Mouse (Mus musculus): ENCODE results near the gene Rbm5.

Gene Rbm5

DNA sequence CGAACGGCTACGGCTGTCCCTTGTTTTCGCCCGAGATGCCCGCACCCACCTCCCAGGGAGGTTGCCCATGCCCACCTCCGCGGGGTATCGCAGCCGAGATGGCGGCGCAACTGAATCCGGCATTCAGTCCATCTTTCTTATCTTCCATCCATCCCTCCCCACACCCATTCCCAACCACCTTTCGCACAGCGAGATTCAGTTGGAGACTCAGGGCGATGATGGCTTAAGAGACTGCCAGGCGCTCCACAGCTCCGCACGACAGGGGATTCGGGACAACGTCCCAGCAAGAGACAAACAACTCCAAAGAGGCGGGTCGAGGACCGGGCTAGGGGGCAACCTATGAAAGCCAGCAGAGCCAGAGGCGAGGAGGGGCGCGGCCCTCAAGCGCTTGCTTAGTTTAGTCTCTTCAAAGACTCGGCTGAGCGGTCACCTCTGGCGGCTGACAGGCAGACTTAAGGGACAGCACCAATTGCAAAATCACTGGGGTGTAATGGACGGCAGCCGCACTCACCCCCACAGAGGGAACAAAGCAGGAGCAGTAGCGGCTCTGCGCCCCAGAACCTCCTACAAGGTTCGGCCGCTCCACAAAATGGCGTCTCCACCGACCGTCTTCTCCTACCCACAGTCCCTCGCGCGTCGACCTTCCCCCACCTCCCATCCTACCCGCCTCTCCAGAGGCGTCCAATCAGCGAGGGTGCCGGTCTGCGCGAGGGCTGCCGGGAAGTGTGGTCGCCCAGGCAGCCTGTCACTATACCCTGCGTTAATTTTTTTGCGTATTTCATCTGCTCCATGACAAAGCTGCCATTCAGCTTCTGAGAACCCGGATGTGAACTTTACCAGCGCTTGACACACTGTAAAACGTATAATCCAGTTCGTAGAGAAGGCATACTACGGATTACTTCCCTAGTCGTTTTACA is at the start of gene Rbm5:
Rbm5 (minus strand) TSS at position 623 of the 917 bp plus-strand sequence.
- DNase-seq (ENCODE audit: low read depth, low spot score): peak; percentile 91

DNA sequence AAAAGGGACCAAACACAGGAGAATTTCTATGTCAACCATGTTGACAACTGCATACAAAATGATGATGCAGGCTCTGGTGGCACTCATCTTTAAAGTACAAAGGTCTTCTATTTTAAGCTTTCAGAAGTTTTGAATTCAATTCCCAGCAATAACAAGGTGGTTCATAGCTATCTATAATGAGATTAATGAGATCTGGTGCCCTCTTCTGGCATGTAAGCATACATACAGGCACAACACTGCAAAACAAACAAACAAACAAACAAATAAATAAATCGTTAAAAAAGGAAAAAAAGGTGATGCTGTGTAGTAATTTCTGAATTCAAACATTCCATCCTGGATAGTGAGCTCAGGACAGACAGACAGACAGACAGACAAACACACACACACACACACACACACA is 41.3 kb upstream of the Rbm5 start:
- DNase-seq (ENCODE audit: low read depth, low spot score): no peak

DNA sequence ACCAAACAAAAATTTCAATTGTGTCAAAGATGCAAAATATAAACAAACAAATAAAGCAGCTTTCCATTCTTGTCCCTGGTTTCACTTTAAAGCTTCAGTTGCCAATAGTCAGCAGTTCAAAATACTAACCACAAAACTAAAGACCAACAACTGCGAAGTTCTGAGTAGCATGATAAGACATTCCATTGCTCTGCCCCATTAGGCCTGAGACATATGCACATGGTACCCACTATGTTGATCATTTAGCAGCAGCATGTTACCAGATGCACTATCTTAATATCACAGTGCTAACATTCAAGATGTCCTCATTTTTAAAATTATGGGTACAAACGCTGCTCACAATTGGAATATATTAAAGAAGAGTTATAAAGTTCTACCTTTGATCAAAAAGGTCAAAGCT is 40.2 kb upstream of the Rbm5 start:
- no peak for DNase-seq (ENCODE audit: low read depth, low spot score)

DNA sequence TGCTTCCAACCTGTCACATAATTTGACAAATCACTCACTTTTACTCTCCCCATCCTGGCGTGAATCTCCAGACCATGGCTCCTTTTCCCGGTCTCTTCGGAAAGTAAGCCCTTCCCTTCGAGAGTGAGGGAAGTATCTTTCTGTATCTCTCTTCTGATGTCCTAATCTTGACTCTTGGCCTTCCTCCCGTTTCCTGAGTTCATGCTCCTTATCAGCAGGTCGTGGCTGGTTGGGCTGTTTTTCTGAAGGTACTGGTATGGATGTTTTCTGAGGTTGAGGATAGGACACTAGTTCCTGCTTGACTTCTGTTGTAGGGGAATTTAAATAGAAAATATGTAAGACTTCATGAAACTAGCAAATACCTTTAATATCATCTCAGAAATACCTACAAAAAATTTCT is 20.9 kb upstream of the Rbm5 start:
- no peak for DNase-seq (ENCODE audit: low read depth, low spot score)

DNA sequence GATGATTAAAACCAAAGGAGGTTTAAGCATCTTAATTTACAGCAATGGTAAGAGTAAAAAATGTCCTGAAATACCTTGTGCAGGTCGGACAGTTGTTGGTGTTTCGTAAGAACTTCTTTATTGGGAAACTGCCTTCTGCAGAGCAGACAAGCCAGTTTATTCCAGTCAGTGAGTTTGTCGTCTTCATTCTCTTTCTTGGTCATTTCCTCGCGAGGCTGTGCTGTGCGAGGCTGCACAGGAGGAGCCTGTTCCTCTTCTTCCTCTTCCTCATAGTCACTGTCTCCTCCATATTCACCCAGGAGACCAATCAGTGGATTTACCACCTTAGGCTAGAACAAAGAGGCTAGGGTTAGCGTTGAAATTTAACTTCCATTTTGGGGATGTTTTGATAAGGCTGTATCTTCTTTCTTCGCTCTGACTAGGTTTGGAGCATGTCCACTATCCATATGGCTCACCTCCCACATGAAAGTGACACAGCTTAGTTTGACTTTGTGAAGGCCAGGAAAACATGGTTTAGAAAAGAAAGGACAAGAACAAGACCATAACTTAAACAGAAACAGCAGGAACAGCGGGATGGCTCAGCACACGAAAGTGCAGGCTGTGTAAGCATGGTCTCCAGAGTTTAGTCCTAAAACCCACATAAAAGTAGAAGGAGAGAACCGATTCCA is 11.9 kb upstream of the Rbm5 start:
- DNase-seq (ENCODE audit: low read depth, low spot score): no peak

DNA sequence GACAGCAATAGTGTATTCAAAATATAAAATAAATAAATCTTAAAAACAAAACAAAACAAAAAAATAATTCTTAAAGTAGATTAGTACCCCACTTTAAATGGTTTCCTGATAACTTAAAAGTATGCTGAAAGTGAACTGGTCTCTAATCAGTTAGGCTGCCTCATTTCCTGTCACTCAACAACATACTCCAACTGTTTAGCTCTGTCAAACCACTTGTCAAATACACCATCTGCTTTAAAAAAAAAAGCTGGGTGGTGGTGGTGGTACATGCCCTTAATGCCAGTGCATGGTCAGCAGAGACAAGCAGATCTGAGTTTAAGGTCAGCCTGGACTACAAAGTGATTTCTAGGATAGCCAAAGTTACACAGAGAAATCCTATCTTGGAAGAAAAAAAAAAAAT is 6.0 kb upstream of the Rbm5 start:
- DNase-seq (ENCODE audit: low read depth, low spot score): no peak

DNA sequence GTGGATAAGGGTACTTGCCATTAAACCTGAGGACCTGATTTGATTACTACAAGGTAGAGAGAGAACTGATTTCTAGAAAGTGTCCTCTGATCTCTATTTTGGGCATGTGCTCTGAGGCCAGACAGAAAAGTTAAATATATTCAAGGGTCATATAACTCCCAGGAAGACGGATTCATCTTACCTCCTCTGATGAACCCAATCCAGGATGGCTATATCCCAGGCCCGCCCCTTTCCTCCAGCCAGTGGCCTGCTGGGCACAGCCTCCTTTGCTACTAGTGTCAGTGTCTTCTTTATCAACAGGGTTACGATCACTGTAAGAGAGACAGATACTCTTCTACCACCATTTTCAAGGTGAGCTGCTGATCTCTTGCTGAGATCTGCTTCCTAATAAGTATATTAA is 3.6 kb upstream of the Rbm5 start:
- DNase-seq (ENCODE audit: low read depth, low spot score): no peak

DNA sequence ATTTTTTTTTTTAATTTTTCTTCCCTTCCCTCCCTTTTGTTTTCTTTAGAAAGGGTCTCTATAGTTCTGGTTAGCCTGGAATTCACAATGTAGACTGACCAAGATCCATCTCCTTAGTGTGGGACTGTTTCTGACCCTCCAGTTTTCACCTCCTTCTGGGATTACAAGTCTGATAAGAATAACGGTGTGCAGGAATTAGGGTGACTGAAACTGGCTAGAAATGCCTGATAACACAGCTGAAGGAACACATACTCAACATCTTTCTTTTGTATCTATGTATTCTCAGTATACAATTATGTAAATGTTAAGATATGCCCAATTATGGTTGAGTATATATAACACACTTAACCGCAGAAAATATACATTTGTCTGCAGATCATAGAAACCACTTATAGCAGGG is 986 bp upstream of the Rbm5 start:
- no peak for DNase-seq (ENCODE audit: low read depth, low spot score)

DNA sequence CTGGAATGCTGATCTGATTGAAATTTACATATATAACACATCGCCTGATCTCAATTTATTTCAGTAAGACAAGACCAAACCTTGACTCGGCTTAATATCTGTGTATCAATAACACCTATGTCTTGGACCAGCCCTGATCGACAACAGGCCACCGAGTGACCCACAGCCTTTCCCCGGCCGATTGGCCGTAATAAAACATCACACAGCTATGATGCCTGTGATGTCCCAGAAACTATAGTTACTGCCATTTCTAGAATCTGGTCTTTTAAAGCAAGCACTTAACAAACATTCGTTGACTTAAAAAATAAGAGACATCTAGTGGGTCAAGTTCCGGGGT is 791 bp downstream of the Rbm5 start:
- no peak for DNase-seq (ENCODE audit: low read depth, low spot score)

DNA sequence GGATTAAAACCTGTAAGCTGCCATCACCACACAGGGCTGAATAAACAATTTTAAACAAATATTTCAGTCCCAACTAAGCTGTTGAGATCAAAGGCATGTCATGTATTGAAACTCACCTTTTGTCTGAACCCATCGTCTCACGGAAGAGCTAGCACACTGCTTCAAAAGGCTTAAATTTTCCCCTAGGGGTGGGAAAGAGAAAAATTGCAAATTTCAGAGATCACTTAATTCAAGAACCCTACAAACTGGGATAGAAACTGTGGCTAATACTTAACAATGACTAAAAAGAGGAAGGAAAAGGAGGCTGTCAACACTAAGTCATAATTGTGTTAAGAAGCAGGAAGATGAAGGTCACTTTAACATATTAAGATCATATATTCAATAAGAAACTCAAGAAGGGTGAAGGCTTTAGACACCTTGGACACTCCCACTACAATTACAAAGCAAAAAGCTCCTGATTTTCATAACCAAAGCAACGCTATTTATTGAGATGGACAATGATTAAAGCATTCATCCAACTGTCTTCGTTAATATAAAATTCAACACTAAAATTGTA is 1.3 kb downstream of the Rbm5 start:
- DNase-seq (ENCODE audit: low read depth, low spot score): no peak

DNA sequence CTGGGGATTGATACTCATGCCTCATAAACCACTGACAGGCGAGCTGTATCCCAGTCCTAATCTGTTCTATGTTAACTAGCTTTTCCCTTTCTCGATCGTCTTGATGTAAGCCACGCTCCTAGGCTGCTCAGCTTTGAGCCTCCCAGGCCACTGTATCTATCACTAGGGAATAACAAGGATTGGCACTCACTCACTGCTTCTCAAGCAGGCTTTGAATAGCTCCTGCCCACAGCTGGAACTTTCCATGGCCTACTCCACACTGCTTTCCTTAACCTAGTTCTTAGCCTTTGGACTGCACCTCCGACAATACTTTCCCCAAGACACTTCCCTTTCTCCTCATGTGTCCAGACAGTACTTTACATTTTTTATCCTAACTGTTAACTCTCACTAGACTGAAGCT is 1.9 kb downstream of the Rbm5 start:
- no peak for DNase-seq (ENCODE audit: low read depth, low spot score)

DNA sequence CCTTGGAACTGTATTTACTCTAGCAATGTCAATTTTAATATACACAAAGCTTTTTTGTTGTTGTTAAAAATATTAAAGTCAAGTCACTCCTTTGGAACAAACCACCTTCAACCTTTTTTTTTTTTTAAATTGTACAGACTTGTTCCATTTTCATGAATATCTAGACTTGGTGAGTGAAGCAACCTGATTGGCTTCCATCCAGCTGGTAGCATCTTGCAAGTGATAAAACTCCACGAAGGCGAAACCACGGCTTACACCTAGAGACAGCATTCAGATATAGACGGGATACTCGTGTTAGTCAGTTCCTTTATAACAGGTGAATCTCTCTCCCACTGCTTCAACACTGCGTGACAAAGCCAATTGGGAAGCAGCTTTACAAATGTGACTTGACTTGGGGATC is 11.2 kb downstream of the Rbm5 start:
- DNase-seq (ENCODE audit: low read depth, low spot score): no peak

DNA sequence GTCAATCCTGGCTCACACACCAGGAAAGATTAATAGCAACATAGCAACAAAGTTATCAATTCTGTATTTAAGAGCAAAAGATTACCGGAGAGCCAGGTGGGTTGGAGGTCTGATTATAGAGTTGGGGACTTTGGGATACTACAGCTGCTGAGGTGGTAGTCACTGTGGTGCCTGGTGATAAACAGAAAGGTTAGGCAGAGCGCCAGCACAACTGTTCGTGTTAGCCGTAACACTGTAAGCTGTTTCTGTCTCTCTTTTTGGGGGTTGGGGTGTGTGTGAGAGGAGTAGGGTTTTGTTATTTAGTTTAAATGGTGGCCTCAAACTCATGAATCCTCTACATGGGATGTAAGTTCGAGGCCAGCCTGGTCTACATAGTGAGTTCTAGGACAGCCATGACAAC is 20.4 kb downstream of the Rbm5 start:
- DNase-seq (ENCODE audit: low read depth, low spot score): no peak

DNA sequence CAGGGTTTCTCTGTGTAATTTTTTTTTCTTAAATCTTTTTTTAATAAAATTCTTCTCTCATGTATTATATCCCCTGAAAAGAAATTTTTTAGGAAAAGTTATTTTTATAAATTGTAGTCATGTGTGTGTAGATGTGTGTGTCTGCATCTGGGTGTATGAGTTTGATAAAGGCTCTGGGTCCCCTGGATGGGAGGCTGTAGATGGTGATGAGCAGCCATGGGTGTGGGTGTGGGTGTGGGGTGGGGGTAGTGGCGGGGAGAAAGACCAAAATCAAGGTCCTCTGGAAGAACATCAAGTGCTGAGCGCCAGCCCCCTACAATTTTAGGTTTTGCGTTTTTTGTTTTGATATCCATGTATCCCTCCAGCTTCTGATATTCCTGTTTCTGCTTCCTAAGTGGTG is 22.7 kb downstream of the Rbm5 start:
- DNase-seq (ENCODE audit: low read depth, low spot score): no peak

DNA sequence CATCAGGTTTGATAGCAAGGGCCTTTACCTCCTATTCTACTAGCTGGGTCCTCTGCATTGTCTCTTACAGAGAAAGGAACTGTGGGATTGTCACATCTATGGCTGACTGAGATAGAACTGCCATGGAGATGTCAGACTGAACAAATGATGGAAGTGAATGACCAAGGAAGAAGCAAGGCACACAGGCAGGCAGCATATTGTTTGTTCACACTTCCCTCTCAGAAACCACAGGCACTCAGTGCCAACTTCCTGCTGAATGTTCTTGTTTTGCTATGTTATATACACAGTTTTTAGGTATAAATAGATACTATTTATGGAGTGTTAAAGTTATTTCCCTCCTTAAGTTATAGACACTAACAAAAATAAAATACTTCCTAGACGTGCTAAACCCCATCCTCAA is 23.5 kb downstream of the Rbm5 start:
- DNase-seq (ENCODE audit: low read depth, low spot score): no peak

DNA sequence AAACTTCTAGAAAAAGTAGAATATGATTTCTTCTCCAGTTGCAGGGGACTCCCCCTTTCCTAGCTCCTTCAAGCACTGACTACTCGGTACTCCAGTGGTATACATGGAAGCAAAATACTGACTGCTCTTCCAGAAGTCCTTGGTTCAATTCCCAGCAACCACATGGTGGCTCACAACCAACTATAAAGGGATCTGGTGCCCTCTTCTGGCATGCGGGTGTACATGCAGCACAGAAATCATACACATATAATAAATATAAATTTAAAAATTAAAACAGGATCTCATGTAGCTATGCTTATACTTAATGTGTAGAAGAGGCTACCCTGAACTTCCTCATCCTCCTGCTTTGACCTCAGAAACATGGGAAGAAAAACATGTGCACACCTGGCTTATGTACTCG is 24.1 kb downstream of the Rbm5 start:
- no peak for DNase-seq (ENCODE audit: low read depth, low spot score)

DNA sequence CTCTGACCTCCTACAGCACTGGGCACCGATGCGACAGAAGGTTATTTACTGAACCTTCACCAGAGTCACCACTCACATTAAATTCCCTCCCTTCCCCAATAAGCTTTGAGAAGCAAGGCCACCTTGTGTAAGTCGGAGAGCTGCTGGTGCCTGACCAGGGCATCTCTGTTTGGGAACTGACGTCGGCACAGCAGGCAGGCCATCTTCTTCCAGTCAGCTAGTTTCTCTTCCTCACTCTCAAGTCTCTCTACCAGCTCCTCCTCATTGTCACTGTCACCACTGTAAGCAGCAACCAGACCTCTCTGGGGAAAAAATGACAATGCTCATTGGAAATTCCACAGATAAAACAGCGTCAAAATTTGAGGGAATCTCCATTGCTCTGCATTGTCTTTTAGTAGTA is 26.7 kb downstream of the Rbm5 start:
- DNase-seq (ENCODE audit: low read depth, low spot score): no peak

DNA sequence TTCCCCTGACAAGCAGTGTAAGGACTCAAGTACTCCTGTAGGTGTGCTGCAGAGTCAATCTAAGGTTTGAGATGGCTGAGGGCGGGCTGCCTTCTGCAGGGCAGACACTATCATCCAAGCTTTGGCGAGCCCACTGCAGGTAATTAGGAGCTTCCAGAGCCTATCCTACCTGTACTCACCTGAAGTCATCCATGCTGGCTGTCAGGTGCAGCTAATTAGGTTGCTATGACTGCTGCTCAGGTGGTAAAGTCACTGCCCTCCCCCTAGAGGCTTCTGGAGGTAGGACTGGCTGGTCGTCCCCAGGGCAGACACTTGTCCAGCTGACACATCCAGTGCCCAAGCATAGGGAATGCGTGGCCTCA is 32.0 kb downstream of the Rbm5 start:
- DNase-seq (ENCODE audit: low read depth, low spot score): no peak

DNA sequence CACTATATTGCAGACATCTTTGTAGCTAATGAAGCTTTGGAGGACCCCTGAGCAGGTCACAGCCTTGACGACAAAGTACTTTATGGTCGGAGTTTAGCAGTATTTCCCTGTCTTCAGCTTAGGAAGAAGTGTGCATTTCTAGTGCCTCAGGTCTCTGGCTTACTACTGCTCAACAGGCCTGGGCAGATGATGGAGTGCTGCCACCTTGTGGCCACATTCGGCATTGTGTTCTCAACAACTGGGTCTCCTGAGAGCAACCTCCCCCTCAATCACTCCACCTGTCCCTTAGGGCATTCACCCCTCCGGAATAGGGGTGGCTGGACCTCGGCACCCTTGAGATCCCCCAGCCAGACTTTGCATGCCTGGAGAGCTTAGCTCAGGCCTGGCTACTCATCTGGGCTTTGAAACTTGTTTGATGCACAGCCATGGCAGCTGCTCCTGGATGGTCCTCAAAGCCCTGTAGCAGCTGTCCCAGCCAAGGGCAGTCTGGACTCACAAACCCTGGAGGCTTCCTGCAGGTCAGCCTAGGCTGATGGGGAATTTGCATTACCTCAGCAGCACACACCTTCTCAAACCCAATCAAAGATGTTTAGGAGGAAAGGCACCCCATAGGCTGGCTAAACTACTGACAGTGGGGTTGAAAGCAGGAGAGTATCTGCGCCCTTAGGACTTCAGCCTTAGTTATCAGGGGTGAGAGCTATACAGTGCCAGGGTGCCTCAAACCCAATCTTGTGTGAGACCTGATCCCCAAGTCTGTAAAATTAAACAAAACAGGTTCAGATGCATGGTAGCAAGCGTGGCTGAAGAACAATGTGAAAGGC is 32.6 kb downstream of the Rbm5 start:
- DNase-seq (ENCODE audit: low read depth, low spot score): no peak

DNA sequence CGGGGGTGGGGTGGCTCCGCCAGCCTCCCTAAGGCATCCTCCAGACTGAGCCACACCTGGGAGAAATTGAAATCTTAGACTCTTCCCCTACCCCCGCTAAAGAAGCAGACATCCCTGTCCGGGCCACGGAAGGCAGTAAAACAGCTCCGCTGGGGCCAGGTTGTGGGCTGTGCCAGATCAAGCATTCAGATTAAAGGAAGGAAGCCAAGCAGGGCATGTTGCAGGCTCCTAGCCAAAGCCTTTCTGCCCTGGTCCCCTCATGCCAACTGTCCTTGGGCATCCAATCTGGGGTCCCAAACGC is 34.7 kb downstream of the Rbm5 start:
- DNase-seq (ENCODE audit: low read depth, low spot score): no peak

DNA sequence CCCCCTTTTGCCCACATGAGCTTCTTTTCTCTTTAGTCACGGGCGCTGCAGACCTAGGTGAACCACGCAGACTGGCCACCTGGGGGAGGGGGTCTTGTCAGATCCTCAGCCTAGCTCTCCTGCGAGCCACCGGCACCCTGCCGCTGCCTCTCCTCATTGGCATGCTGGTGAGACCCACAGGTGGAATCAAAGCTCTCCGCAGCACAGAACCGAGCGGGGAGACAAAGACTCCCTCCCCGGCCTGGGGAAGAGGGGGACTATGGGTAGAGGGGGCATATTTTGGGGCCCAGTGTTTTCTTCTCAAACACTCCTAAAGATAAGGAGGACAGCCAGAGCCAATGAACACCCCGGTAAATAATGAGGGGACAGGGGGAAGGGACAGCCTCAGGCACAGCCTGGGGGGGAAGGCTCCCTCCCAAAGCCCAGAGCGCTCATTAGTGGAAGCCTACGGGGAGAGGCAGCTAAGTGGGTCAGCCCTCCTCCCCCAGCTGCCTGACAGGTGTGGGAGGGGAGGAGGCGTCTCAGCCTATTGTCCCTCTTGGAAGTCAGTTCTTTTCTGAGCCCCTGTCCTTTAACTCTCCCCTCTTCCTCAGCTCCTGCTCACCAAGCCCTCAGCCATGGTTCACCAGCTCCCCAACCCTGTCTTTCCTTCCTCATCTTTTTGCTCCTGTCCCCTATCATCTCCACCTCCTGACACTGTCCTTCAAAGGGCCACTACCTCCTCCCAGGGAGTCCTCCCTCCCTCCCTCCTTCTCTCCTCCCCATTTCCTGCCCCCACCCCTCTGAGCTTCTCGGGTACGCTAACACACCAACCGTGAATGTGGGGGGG is 35.2 kb downstream of the Rbm5 start:
- DNase-seq (ENCODE audit: low read depth, low spot score): no peak

DNA sequence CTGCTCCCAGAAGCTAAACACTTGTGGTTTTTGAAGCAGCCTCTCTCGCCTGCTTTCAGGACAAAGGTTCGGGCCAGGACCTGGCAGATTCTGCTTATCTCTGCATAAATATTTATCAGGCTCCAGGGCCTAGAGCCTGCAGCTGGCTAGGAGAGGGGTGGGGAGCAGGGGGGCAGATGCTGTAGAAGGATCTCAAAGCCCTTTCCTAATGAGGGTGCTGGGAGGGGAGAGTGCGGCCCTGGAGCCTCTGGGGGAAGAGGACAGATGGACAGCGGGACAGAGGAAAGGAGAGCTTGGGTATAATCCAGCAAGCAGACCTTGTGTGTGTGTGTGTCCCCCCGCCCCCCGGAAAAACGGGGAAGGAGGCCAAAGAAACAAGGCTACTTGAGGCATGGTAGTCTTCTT is 36.2 kb downstream of the Rbm5 start:
- no peak for DNase-seq (ENCODE audit: low read depth, low spot score)

All from brain, embryonic 18.5 days (tissue).